ENCODE assay signal across 30 mouse cellular contexts in the genomic region with DNA sequence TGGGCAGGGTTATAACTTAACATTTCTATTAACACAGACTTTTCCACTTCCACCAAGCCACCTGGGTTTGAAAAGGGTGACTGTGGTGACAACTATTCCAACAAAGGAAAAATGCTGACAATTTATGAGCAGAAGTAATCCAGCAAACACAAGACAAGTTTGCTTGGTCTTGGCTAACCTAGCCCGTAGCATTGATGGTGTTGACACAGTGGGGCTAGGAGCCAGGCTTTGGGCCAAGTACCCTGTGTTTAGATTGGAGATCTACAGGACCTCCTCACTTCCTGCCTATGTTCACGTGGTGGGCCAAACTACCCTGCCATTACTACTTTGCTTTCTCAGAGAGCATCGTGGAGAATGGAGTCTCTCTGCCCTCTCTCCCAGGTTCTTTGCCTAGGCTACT.
DNase-seq lines count a peak whose midpoint lies in the region; ATAC-seq and TF ChIP-seq lines count a peak whose summit lies in the region.
"Had no signal": no experiment of that assay in that cellular context is flagged by ENCODE, and none has a peak within 500 bp of the region (broad histone marks: within the 10 kb centered on the region; RNA-seq: fewer than 3 reads in every experiment).

No protein-coding gene starts in this region.

- no peak for DNase-seq in hindbrain, embryonic 10.5 days (ENCODE audit: low spot score)
- no peak for DNase-seq in hindbrain, postnatal 0 days (ENCODE audit: low spot score)
- peak; percentile 20 for DNase-seq in urinary bladder, postnatal 14 days (ENCODE audit: low spot score)
- no peak for DNase-seq in urinary bladder, postnatal 25 days (ENCODE audit: low spot score)
- DNase-seq in lung, postnatal 0 days (ENCODE audit: low spot score) = peak; percentile 47
- peak; percentile 43 for DNase-seq in stomach, postnatal 0 days (ENCODE audit: low spot score)
- no peak for DNase-seq in spleen, postnatal 4 days (ENCODE audit: low spot score in 2 of 2)
- DNase-seq: adrenal gland, postnatal 14 days; cerebellum, adult 18-20 months; cerebellum, postnatal 25 days; gastrocnemius, postnatal 14 days; heart, adult 11 months; heart, postnatal 4 days; kidney, adult 2 months; kidney, postnatal 4 days; liver, embryonic 13.5 days; right cerebral cortex, postnatal 25 days; thymus, adult 2 months; thymus, postnatal 36 days had no signal

- no peaks in the 10 kb centered on the region for H3K27me3 ChIP-seq in hindbrain, embryonic 10.5 days (ENCODE audit: insufficient read depth, poor library complexity, severe bottlenecking)
- H3K27me3 ChIP-seq in hindbrain, postnatal 0 days (ENCODE audit: insufficient read depth, low read length) = no peaks in the 10 kb centered on the region
- no peaks in the 10 kb centered on the region for H3K27me3 ChIP-seq in lung, postnatal 0 days (replicated peaks; ENCODE audit: insufficient read depth, low read length)
- H3K27me3 ChIP-seq in stomach, postnatal 0 days (ENCODE audit: control insufficient read depth, insufficient read depth, low read length) = no peaks in the 10 kb centered on the region
- H3K27me3 ChIP-seq in kidney, embryonic 14.5 days (ENCODE audit: control insufficient read depth, insufficient read depth, low read length) = no peaks in the 10 kb centered on the region
- H3K27me3 ChIP-seq: forebrain, embryonic 13.5 days; limb, embryonic 15.5 days; liver, embryonic 13.5 days had no signal

- H3K4me2 ChIP-seq in hindbrain, postnatal 0 days (ENCODE audit: low read depth, low read length) = no peak overlapping the region
- no peak overlapping the region for H3K4me2 ChIP-seq in lung, postnatal 0 days (replicated peaks; ENCODE audit: low read depth, low read length)
- no peak overlapping the region for H3K4me2 ChIP-seq in stomach, postnatal 0 days (replicated peaks; ENCODE audit: low read depth)
- H3K4me2 ChIP-seq in kidney, embryonic 14.5 days (replicated peaks; ENCODE audit: low read depth, low read length) = no peak overlapping the region
- H3K4me2 ChIP-seq: forebrain, embryonic 13.5 days; heart, embryonic 11.5 days; hindbrain, embryonic 14.5 days; limb, embryonic 15.5 days; liver, embryonic 13.5 days had no signal

- H3K36me3 ChIP-seq in hindbrain, embryonic 10.5 days = no peaks in the 10 kb centered on the region
- no peaks in the 10 kb centered on the region for H3K36me3 ChIP-seq in hindbrain, postnatal 0 days (ENCODE audit: insufficient read depth, low read length)
- no peaks in the 10 kb centered on the region for H3K36me3 ChIP-seq in lung, postnatal 0 days (ENCODE audit: insufficient read depth, low read length)
- no peaks in the 10 kb centered on the region for H3K36me3 ChIP-seq in stomach, postnatal 0 days (ENCODE audit: control insufficient read depth, insufficient read depth, low read length)
- no peaks in the 10 kb centered on the region for H3K36me3 ChIP-seq in kidney, embryonic 14.5 days (ENCODE audit: control insufficient read depth, insufficient read depth, low read length)
- H3K36me3 ChIP-seq: limb, embryonic 10.5 days; limb, embryonic 15.5 days; liver, embryonic 13.5 days had no signal

- H3K9ac ChIP-seq in hindbrain, postnatal 0 days (replicated peaks; ENCODE audit: low read length) = no peak overlapping the region
- H3K9ac ChIP-seq in lung, postnatal 0 days (replicated peaks; ENCODE audit: low read depth) = no peak overlapping the region
- no peak overlapping the region for H3K9ac ChIP-seq in stomach, postnatal 0 days (ENCODE audit: low read length)
- H3K9ac ChIP-seq in kidney, embryonic 14.5 days (ENCODE audit: low read depth, low read length) = no peak overlapping the region
- H3K9ac ChIP-seq: forebrain, embryonic 13.5 days; hindbrain, embryonic 14.5 days; limb, embryonic 15.5 days; liver, embryonic 13.5 days had no signal

- WGBS in hindbrain, embryonic 10.5 days = 82% methylated on average over 3 of the region's 3 CpGs
- 71% methylated on average over 3 of the region's 3 CpGs for WGBS in hindbrain, postnatal 0 days
- WGBS in lung, postnatal 0 days = 32% methylated on average over 3 of the region's 3 CpGs
- WGBS in stomach, postnatal 0 days = 24% methylated on average over 3 of the region's 3 CpGs
- WGBS in kidney, embryonic 14.5 days = 53% methylated on average over 3 of the region's 3 CpGs

- ATAC-seq in hindbrain, postnatal 0 days = no peak
- ATAC-seq in lung, postnatal 0 days = peak; percentile 53; the same call in 1 of the 2 replicates
- ATAC-seq in stomach, postnatal 0 days (ENCODE audit: low FRiP score, low TSS enrichment) = peak; percentile 64; the same call in 1 of the 2 replicates
- no peak for ATAC-seq in kidney, embryonic 14.5 days (ENCODE audit: low FRiP score, low TSS enrichment)
- ATAC-seq: CD4-positive, CD25-positive, alpha-beta regulatory T cell, adult 4 months; inflammation-experienced regulatory T-cells, adult 6 months had no signal

- H3K4me3 ChIP-seq in hindbrain, embryonic 10.5 days = no peak overlapping the region
- no peak overlapping the region for H3K4me3 ChIP-seq in hindbrain, postnatal 0 days (ENCODE audit: low read length)
- no peak overlapping the region for H3K4me3 ChIP-seq in lung, postnatal 0 days (ENCODE audit: low read depth, low read length)
- H3K4me3 ChIP-seq in stomach, postnatal 0 days (ENCODE audit: low read depth, low read length) = no peak overlapping the region
- H3K4me3 ChIP-seq in kidney, embryonic 14.5 days (ENCODE audit: low read length) = no peak overlapping the region
- H3K4me3 ChIP-seq: erythroblast, embryonic 14.5 days; forebrain, embryonic 13.5 days; limb, embryonic 10.5 days; limb, embryonic 15.5 days; liver, embryonic 13.5 days; megakaryocyte, embryonic 14.5 days had no signal

- TF ChIP-seq CTCF in hindbrain, postnatal 0 days (IDR thresholded peaks at IDR 0.05; ENCODE audit: low read depth) = no peak
- TF ChIP-seq CTCF in lung, postnatal 0 days (IDR thresholded peaks at IDR 0.05) = no peak
- TF ChIP-seq CTCF in stomach, postnatal 0 days (IDR thresholded peaks at IDR 0.05; ENCODE audit: low read depth) = no peak

- 0 out of 2 replicates have a peak overlapping the region, but pooled peaks have one; percentile 1 for H3K27ac ChIP-seq in hindbrain, embryonic 10.5 days
- H3K27ac ChIP-seq in hindbrain, postnatal 0 days = no peak overlapping the region
- no peak overlapping the region for H3K27ac ChIP-seq in lung, postnatal 0 days (ENCODE audit: low read length)
- H3K27ac ChIP-seq in stomach, postnatal 0 days (replicated peaks) = no peak overlapping the region
- H3K27ac ChIP-seq in kidney, embryonic 14.5 days (ENCODE audit: low read depth, low read length) = no peak overlapping the region
- H3K27ac ChIP-seq: forebrain, embryonic 13.5 days; hindbrain, embryonic 14.5 days; kidney, postnatal 0 days; limb, embryonic 10.5 days; limb, embryonic 15.5 days; liver, embryonic 13.5 days had no signal

- H3K9me3 ChIP-seq in hindbrain, embryonic 10.5 days = peaks cover 13% of the 10 kb centered on the region
- H3K9me3 ChIP-seq in hindbrain, postnatal 0 days (ENCODE audit: low read length) = peaks cover 3% of the 10 kb centered on the region; the same call in 1 of the 2 replicates
- H3K9me3 ChIP-seq in lung, postnatal 0 days (ENCODE audit: low read length) = peaks cover 8% of the 10 kb centered on the region; the same call in 1 of the 2 replicates
- H3K9me3 ChIP-seq in stomach, postnatal 0 days (ENCODE audit: control insufficient read depth, low read length) = 0 out of 2 replicates have a peak, but pooled peaks cover 1% of the 10 kb centered on the region
- H3K9me3 ChIP-seq in kidney, embryonic 14.5 days (ENCODE audit: control insufficient read depth, low read length) = peaks cover 3% of the 10 kb centered on the region; the same call in 1 of the 2 replicates
- H3K9me3 ChIP-seq: forebrain, embryonic 13.5 days; limb, embryonic 10.5 days; limb, embryonic 15.5 days; liver, embryonic 13.5 days had no signal

- TF ChIP-seq EP300 in lung, postnatal 0 days (IDR thresholded peaks at IDR 0.05) = no peak
- no peak for TF ChIP-seq EP300 in stomach, postnatal 0 days (optimal IDR thresholded peaks at IDR 0.05)

- 0 out of 2 replicates have a peak, but pooled peaks cover 9% of the 10 kb centered on the region for H3K4me1 ChIP-seq in hindbrain, embryonic 10.5 days (replicated peaks)
- H3K4me1 ChIP-seq in hindbrain, postnatal 0 days (ENCODE audit: insufficient read depth, low read length) = no peaks in the 10 kb centered on the region
- H3K4me1 ChIP-seq in lung, postnatal 0 days (ENCODE audit: insufficient read depth, low read depth, low read length) = peaks cover 4% of the 10 kb centered on the region; the same call in 1 of the 2 replicates
- H3K4me1 ChIP-seq in stomach, postnatal 0 days (replicated peaks; ENCODE audit: control insufficient read depth, insufficient read depth) = 0 out of 2 replicates have a peak, but pooled peaks cover 6% of the 10 kb centered on the region
- H3K4me1 ChIP-seq in kidney, embryonic 14.5 days (ENCODE audit: control insufficient read depth, insufficient read depth, low read length) = no peaks in the 10 kb centered on the region
- H3K4me1 ChIP-seq: limb, embryonic 10.5 days; limb, embryonic 15.5 days; liver, embryonic 13.5 days had no signal

Comparison
In these comparisons a context has a peak if more than half of its experiments do, and no peak if none do; other contexts are left out.
1. DNase-seq: peak in urinary bladder, postnatal 14 days (single experiment), lung, postnatal 0 days (single experiment) and stomach, postnatal 0 days (single experiment); none in hindbrain, embryonic 10.5 days (single experiment), hindbrain, postnatal 0 days (single experiment), urinary bladder, postnatal 25 days (single experiment) and spleen, postnatal 4 days (0 of 2).
2. ATAC-seq: peak in lung, postnatal 0 days (single experiment) and stomach, postnatal 0 days (single experiment); none in hindbrain, postnatal 0 days (single experiment) and kidney, embryonic 14.5 days (single experiment).